Mouse (Mus musculus) C2C12 (cell line): ENCODE data around the gene Acad9.

ENCODE experiments used
- CTCF ChIP-seq: IDR thresholded peaks from one replicate; pipeline ENCODE4 v1.5.1; 2011; ENCODE audit not compliant: control insufficient read depth, insufficient read depth, insufficient read length
- FOSL1 ChIP-seq: IDR thresholded peaks from one replicate; pipeline ENCODE4 v1.8.0; 2011; ENCODE audit warnings: mild to moderate bottlenecking, low read length; ENCODE audit not compliant: poor library complexity, insufficient read depth, severe bottlenecking
- USF1 ChIP-seq: IDR thresholded peaks from one replicate; pipeline ENCODE4 v1.6.1; 2011; ENCODE audit warnings: low read depth, mild to moderate bottlenecking, control low read depth, moderate library complexity

GRCm38 (mm10) chr3:36053447-36053846, 12.3 kb upstream of the Acad9 start, which contains the start of gene Ccdc144b:
- TF ChIP-seq CTCF (no peak), FOSL1 (no peak), USF1 (no peak)
